Mouse (Mus musculus) ES-Bruce4 (cell line): ENCODE measurements around the gene Mast4. TPM values are rescaled to one million over a fixed set of nuclear protein-coding genes. Genes with fewer than 3 reads are reported as not detected.

Experiments used
- H3K27ac ChIP-seq: 2 replicates; pipeline ENCODE4 v1.5.1; 2012; ENCODE audit warnings: low read length, inconsistent platforms; ENCODE audit not compliant: insufficient read depth
- H3K27me3 ChIP-seq: 2 replicates; pipeline ENCODE4 v1.6.1; 2012; ENCODE audit warnings: mild to moderate bottlenecking, low read length, inconsistent platforms; ENCODE audit not compliant: control insufficient read depth, poor library complexity, insufficient read depth, severe bottlenecking
- H3K36me3 ChIP-seq: 2 replicates; pipeline ENCODE4 v1.6.1; 2012; ENCODE audit warnings: inconsistent platforms, mild to moderate bottlenecking, low read length, moderate library complexity; ENCODE audit not compliant: control insufficient read depth, poor library complexity, insufficient read depth, severe bottlenecking
- H3K4me1 ChIP-seq: one replicate; pipeline ENCODE4 v1.8.1; 2011; ENCODE audit warnings: low read length; ENCODE audit not compliant: control insufficient read depth, insufficient read depth
- H3K4me3 ChIP-seq: 2 replicates; pipeline ENCODE4 v1.5.1; 2011; ENCODE audit warnings: low read depth, mild to moderate bottlenecking, low read length
- H3K9ac ChIP-seq: 2 replicates; pipeline ENCODE4 v1.6.1; 2012; ENCODE audit warnings: low read depth, mild to moderate bottlenecking, inconsistent platforms; ENCODE audit not compliant: poor library complexity, severe bottlenecking
- H3K9me3 ChIP-seq: replicated peaks from 2 replicates; pipeline ENCODE4 v1.6.1; 2012; ENCODE audit warnings: mild to moderate bottlenecking, low read length, inconsistent platforms; ENCODE audit not compliant: control insufficient read depth, poor library complexity, insufficient read depth, severe bottlenecking
- CTCF ChIP-seq: IDR thresholded peaks from one replicate; pipeline ENCODE4 v1.8.1; 2011; ENCODE audit warnings: low read depth, low read length
- EP300 ChIP-seq: IDR thresholded peaks from 2 replicates; pipeline ENCODE4 v1.6.1; 2011; ENCODE audit warnings: low read depth, low read length; ENCODE audit not compliant: insufficient read depth
- POLR2A ChIP-seq: IDR thresholded peaks from one replicate; pipeline ENCODE4 v1.8.1; 2011; ENCODE audit warnings: low read length; ENCODE audit not compliant: insufficient read depth
- polyA plus RNA-seq: library from polyadenylated mRNA; stranded (reverse); fragments of >200 nt; gene quantifications from 2 replicates; pipeline ENCODE4 v1.2.4, GENCODE M21; 2011; ENCODE audit warnings: low read depth; ENCODE audit not compliant: missing spikeins, insufficient read depth, insufficient read length

Mast4 gene
- polyA plus RNA-seq, 1 experiment = 25.3 TPM

- no peak overlapping the region for H3K4me3 ChIP-seq
- no peaks in the 10 kb centered on the region for H3K9me3 ChIP-seq
- TF ChIP-seq POLR2A (no peak), CTCF (no peak), EP300 (no peak)
- no peak overlapping the region for H3K9ac ChIP-seq
- H3K27me3 ChIP-seq = no peaks in the 10 kb centered on the region
- no peaks in the 10 kb centered on the region for H3K36me3 ChIP-seq
- H3K27ac ChIP-seq = no peak overlapping the region
- no peaks in the 10 kb centered on the region for H3K4me1 ChIP-seq
Measured at GRCm38 (mm10) chr13:103229069-103229468, 105.2 kb downstream of the Mast4 start.

- TF ChIP-seq CTCF (no peak), POLR2A (no peak), EP300 (no peak)
Measured at GRCm38 (mm10) chr13:103225895-103226815, 108.1 kb downstream of the Mast4 start.

GRCm38 (mm10) chr13:103225217-103225894 lies 108.9 kb downstream of the Mast4 start:
- no peak for TF ChIP-seq POLR2A
- no peak for TF ChIP-seq EP300
- no peak for TF ChIP-seq CTCF
- Histone ChIP-seq H3K36me3 (no peaks in the 10 kb centered on the region), H3K9me3 (no peaks in the 10 kb centered on the region)

More at GRCm38 (mm10) chr13:103225895-103226815, 108.1 kb downstream of the Mast4 start:
- H3K9me3 ChIP-seq = no peaks in the 10 kb centered on the region
- no peaks in the 10 kb centered on the region for H3K36me3 ChIP-seq
- no peaks in the 10 kb centered on the region for H3K4me1 ChIP-seq
- H3K9ac ChIP-seq = no peak overlapping the region
- H3K27me3 ChIP-seq = no peaks in the 10 kb centered on the region
- no peak overlapping the region for H3K27ac ChIP-seq
- no peak overlapping the region for H3K4me3 ChIP-seq

GRCm38 (mm10) chr13:103220479-103221064 lies 113.7 kb downstream of the Mast4 start:
- Histone ChIP-seq H3K36me3 (no peaks in the 10 kb centered on the region), H3K4me1 (no peaks in the 10 kb centered on the region), H3K9me3 (no peaks in the 10 kb centered on the region), H3K27me3 (no peaks in the 10 kb centered on the region), H3K4me3 (no peak overlapping the region), H3K27ac (no peak overlapping the region), H3K9ac (no peak overlapping the region)
- TF ChIP-seq EP300 (no peak), POLR2A (no peak), CTCF (no peak)

More at GRCm38 (mm10) chr13:103225217-103225894, 108.9 kb downstream of the Mast4 start:
- H3K9ac ChIP-seq = no peak overlapping the region
- H3K4me1 ChIP-seq = no peaks in the 10 kb centered on the region
- peak overlapping the region; percentile 20; the same call in 1 of the 2 replicates for H3K27ac ChIP-seq
- no peak overlapping the region for H3K4me3 ChIP-seq
- H3K27me3 ChIP-seq = no peaks in the 10 kb centered on the region

- no peak overlapping the region for H3K4me3 ChIP-seq
- no peak overlapping the region for H3K27ac ChIP-seq
- no peaks in the 10 kb centered on the region for H3K27me3 ChIP-seq
- no peaks in the 10 kb centered on the region for H3K9me3 ChIP-seq
- H3K36me3 ChIP-seq = no peaks in the 10 kb centered on the region
- no peaks in the 10 kb centered on the region for H3K4me1 ChIP-seq
- TF ChIP-seq EP300 (no peak), POLR2A (no peak), CTCF (no peak)
- no peak overlapping the region for H3K9ac ChIP-seq
Measured at GRCm38 (mm10) chr13:103219999-103220398, 114.3 kb downstream of the Mast4 start.
